Mouse (Mus musculus) kidney, postnatal 36 days (tissue): ENCODE results near the gene Gm43064.
"Not testable (repeated sequence)": the region's sequence is repeated elsewhere in the genome, so short reads cannot be mapped to it uniquely, and the experiment has no call there.

Source experiments
- DNase-seq, 2 experiments: peaks; one replicate each; pipeline ENCODE4 v3.0.0; 2021 to 2022; ENCODE audit warnings: mixed read lengths in 2 of 2

Gene Gm43064

GRCm38 (mm10) chr3:103801631-103802531, 7.5 kb upstream of the Gm43064 start:
- peak; percentile 86 to 95 for DNase-seq

- peak; percentile 59 to 60 for DNase-seq
Measured at GRCm38 (mm10) chr3:103802861-103803260, 6.5 kb upstream of the Gm43064 start.

GRCm38 (mm10) chr3:103805671-103806070, 3.7 kb upstream of the Gm43064 start:
- DNase-seq: no peak

GRCm38 (mm10) chr3:103809799-103810150, 402 bp downstream of the Gm43064 start:
- no peak for DNase-seq

- no peak for DNase-seq
Measured at GRCm38 (mm10) chr3:103810967-103811366, 1.6 kb downstream of the Gm43064 start.

GRCm38 (mm10) chr3:103827548-103827947, 18.2 kb downstream of the Gm43064 start:
- DNase-seq: peak in 1 of 2 experiments; percentile 14

GRCm38 (mm10) chr3:103829036-103829435, 19.7 kb downstream of the Gm43064 start:
- no peak for DNase-seq

- not testable (repeated sequence) for DNase-seq
Measured at GRCm38 (mm10) chr3:103830681-103831080, 21.3 kb downstream of the Gm43064 start.

- DNase-seq: no peak
Measured at GRCm38 (mm10) chr3:103831146-103831545, 21.8 kb downstream of the Gm43064 start.

- no peak for DNase-seq
Measured at GRCm38 (mm10) chr3:103832426-103832825, 23.1 kb downstream of the Gm43064 start, which contains the start of gene Bcl2l15. TSS of gene Bcl2l15 (plus strand) at chr3:103832601.

GRCm38 (mm10) chr3:103834001-103834400, 24.6 kb downstream of the Gm43064 start:
- no peak for DNase-seq

GRCm38 (mm10) chr3:103835272-103835950, 26.0 kb downstream of the Gm43064 start:
- DNase-seq: no peak

- no peak for DNase-seq
Measured at GRCm38 (mm10) chr3:103835951-103836310, 26.6 kb downstream of the Gm43064 start.

GRCm38 (mm10) chr3:103836453-103836852, 27.1 kb downstream of the Gm43064 start:
- no peak for DNase-seq

GRCm38 (mm10) chr3:103839711-103840110, 30.3 kb downstream of the Gm43064 start:
- DNase-seq: peak; percentile 25 to 39

GRCm38 (mm10) chr3:103840195-103840594, 30.8 kb downstream of the Gm43064 start:
- DNase-seq: not testable (repeated sequence)

GRCm38 (mm10) chr3:103840946-103841345, 31.6 kb downstream of the Gm43064 start:
- DNase-seq: not testable (repeated sequence)

GRCm38 (mm10) chr3:103850644-103851363, 41.4 kb downstream of the Gm43064 start:
- peak; percentile 50 to 54 for DNase-seq

GRCm38 (mm10) chr3:103851481-103851880, 42.1 kb downstream of the Gm43064 start:
- DNase-seq: no peak

- no peak for DNase-seq
Measured at GRCm38 (mm10) chr3:103851882-103852281, 42.5 kb downstream of the Gm43064 start.

- peak; percentile 74 to 88 for DNase-seq
Measured at GRCm38 (mm10) chr3:103852565-103853299, 43.4 kb downstream of the Gm43064 start.

- DNase-seq: no peak
Measured at GRCm38 (mm10) chr3:103853804-103854203, 44.4 kb downstream of the Gm43064 start.
